Mouse (Mus musculus): ENCODE results near the gene Twnk. TPM values are rescaled to one million over a fixed set of nuclear protein-coding genes. Genes with fewer than 3 reads are reported as not detected.

Gene Twnk
- polyA plus RNA-seq, 2 experiments, result 4.3 to 8.0 TPM

- H3K9me3 ChIP-seq (ENCODE audit: control insufficient read depth, low read length), result no peaks in the 10 kb centered on the region
- peak overlapping the region; percentile 88 for H3K9ac ChIP-seq (replicated peaks)
- H3K27ac ChIP-seq, result peak overlapping the region; percentile 70
- H3K36me3 ChIP-seq (replicated peaks; ENCODE audit: control insufficient read depth, insufficient read depth, low read depth), result no peaks in the 10 kb centered on the region
- ATAC-seq (ENCODE audit: insufficient read depth), result peak; percentile 89
- H3K27me3 ChIP-seq (ENCODE audit: control insufficient read depth, insufficient read depth, low read length), result no peaks in the 10 kb centered on the region
- no peak for TF ChIP-seq CTCF (IDR thresholded peaks at IDR 0.05; ENCODE audit: low read depth)
- 0 out of 2 replicates have a peak, but pooled peaks have one; percentile 31 for TF ChIP-seq EP300 (IDR thresholded peaks at IDR 0.05; ENCODE audit: low read depth)
- peak; percentile 84 to 93 (median 86) for DNase-seq (ENCODE audit: low read depth in 3 of 3, low spot score in 3 of 3)
- H3K4me3 ChIP-seq (ENCODE audit: insufficient read depth in 1 of 2, low read depth in 2 of 2, low read length in 2 of 2), result peak overlapping the region; percentile 74 to 78
- peak overlapping the region; percentile 92 for H3K4me2 ChIP-seq (ENCODE audit: low read depth)
- WGBS (ENCODE audit: insufficient replicate concordance), result under 1% methylated on average over 34 of the region's 34 CpGs
- H3K4me1 ChIP-seq (replicated peaks; ENCODE audit: control insufficient read depth in 2 of 2, insufficient read depth in 2 of 2, low read length in 1 of 2), result peaks cover 18 to 27% of the 10 kb centered on the region in 2 experiments
These were observed 52.8 kb downstream of the Twnk start for GRCm38 (mm10) chr19:45058113-45058839.

GRCm38 (mm10) chr19:45058841-45059240 lies 53.4 kb downstream of the Twnk start:
- Histone ChIP-seq H3K27me3 (ENCODE audit: control insufficient read depth, insufficient read depth, low read length) (no peaks in the 10 kb centered on the region), H3K36me3 (replicated peaks; ENCODE audit: control insufficient read depth, insufficient read depth, low read depth) (no peaks in the 10 kb centered on the region), H3K27ac (peak overlapping the region; percentile 70), H3K9ac (replicated peaks) (peak overlapping the region; percentile 88), H3K9me3 (ENCODE audit: control insufficient read depth, low read length) (no peaks in the 10 kb centered on the region), H3K4me2 (ENCODE audit: low read depth) (peak overlapping the region; percentile 92), H3K4me1 (replicated peaks; ENCODE audit: control insufficient read depth in 2 of 2, insufficient read depth in 2 of 2, low read length in 1 of 2) (peaks cover 21 to 32% of the 10 kb centered on the region in 2 experiments), H3K4me3 (ENCODE audit: insufficient read depth in 1 of 2, low read depth in 2 of 2, low read length in 2 of 2) (peak overlapping the region; percentile 74 to 78)
- ATAC-seq (ENCODE audit: insufficient read depth) (peak; percentile 65), DNase-seq (ENCODE audit: low read depth in 3 of 3, low spot score in 3 of 3) (no peak)
- TF ChIP-seq EP300 (IDR thresholded peaks at IDR 0.05; ENCODE audit: low read depth) (0 out of 2 replicates have a peak, but pooled peaks have one; percentile 24), CTCF (IDR thresholded peaks at IDR 0.05; ENCODE audit: low read depth) (no peak)
- WGBS (ENCODE audit: insufficient replicate concordance), result under 1% methylated on average over 14 of the region's 14 CpGs

Other genes starting within 250 kb of the Twnk start
- gene Pax2, start 249.6 kb upstream of the Twnk start, polyA plus RNA-seq (2012; rRNA removed), result 0.02 TPM in 1 of 2 replicates, not detected in the other
- gene Pax2, start 249.6 kb upstream of the Twnk start, polyA plus RNA-seq (2014; fragmentation: Nextera tagmentation; extraction: Ambion mirVana), result not detected in 2 replicates
- gene Slf2, start 74.5 kb upstream of the Twnk start, polyA plus RNA-seq (2012; rRNA removed), result 5.6 and 8.6 TPM in 2 replicates
- 11.1 and 12.5 TPM in 2 replicates for gene Slf2, start 74.5 kb upstream of the Twnk start, polyA plus RNA-seq (2014; fragmentation: Nextera tagmentation; extraction: Ambion mirVana)
- gene Sema4g, start 16.6 kb upstream of the Twnk start, polyA plus RNA-seq (2012; rRNA removed), result 24.9 and 32.5 TPM in 2 replicates
- 2.6 and 3.3 TPM in 2 replicates for gene Sema4g, start 16.6 kb upstream of the Twnk start, polyA plus RNA-seq (2014; fragmentation: Nextera tagmentation; extraction: Ambion mirVana)
- 28.9 and 30.5 TPM in 2 replicates for gene Mrpl43, start 779 bp downstream of the Twnk start, polyA plus RNA-seq (2012; rRNA removed)
- 19.6 and 20.5 TPM in 2 replicates for gene Mrpl43, start 779 bp downstream of the Twnk start, polyA plus RNA-seq (2014; fragmentation: Nextera tagmentation; extraction: Ambion mirVana)
- 4.8 and 6.2 TPM in 2 replicates for gene Lzts2, start 8.8 kb downstream of the Twnk start, polyA plus RNA-seq (2012; rRNA removed)
- gene Lzts2, start 8.8 kb downstream of the Twnk start, polyA plus RNA-seq (2014; fragmentation: Nextera tagmentation; extraction: Ambion mirVana), result 3.7 and 6.0 TPM in 2 replicates
- 0.02 and 0.03 TPM in 2 replicates for gene Pdzd7, start 40.1 kb downstream of the Twnk start, polyA plus RNA-seq (2012; rRNA removed)
- not detected in 2 replicates for gene Pdzd7, start 40.1 kb downstream of the Twnk start, polyA plus RNA-seq (2014; fragmentation: Nextera tagmentation; extraction: Ambion mirVana)
- 2.4 TPM in 2 replicates for gene Sfxn3, start 41.8 kb downstream of the Twnk start, polyA plus RNA-seq (2012; rRNA removed)
- 1.8 and 2.5 TPM in 2 replicates for gene Sfxn3, start 41.8 kb downstream of the Twnk start, polyA plus RNA-seq (2014; fragmentation: Nextera tagmentation; extraction: Ambion mirVana)
- gene Kazald1, start 69.6 kb downstream of the Twnk start, polyA plus RNA-seq (2012; rRNA removed), result 0.15 and 0.22 TPM in 2 replicates
- gene Kazald1, start 69.6 kb downstream of the Twnk start, polyA plus RNA-seq (2014; fragmentation: Nextera tagmentation; extraction: Ambion mirVana), result 0.13 and 0.29 TPM in 2 replicates
- gene Tlx1, start 145.0 kb downstream of the Twnk start, polyA plus RNA-seq (2012; rRNA removed), result 0.01 TPM in 1 of 2 replicates, not detected in the other
- gene Tlx1, start 145.0 kb downstream of the Twnk start, polyA plus RNA-seq (2014; fragmentation: Nextera tagmentation; extraction: Ambion mirVana), result not detected in 2 replicates
- not detected in 2 replicates for gene Lbx1, start 230.1 kb downstream of the Twnk start, polyA plus RNA-seq (2012; rRNA removed)
- not detected in 2 replicates for gene Lbx1, start 230.1 kb downstream of the Twnk start, polyA plus RNA-seq (2014; fragmentation: Nextera tagmentation; extraction: Ambion mirVana)

Data from liver, embryonic 14.5 days (tissue).